Mouse (Mus musculus) testis, postnatal 10 days (tissue): Measurements from ENCODE around the gene Ythdf1.

Experiments used
- DNase-seq: peaks from one replicate; pipeline ENCODE4 v3.0.0; 2021; ENCODE audit warnings: low spot score

Gene Ythdf1

GRCm38 (mm10) chr2:180910928-180911327, 9.8 kb downstream of the Ythdf1 start:
- DNase-seq, result no peak

- no peak for DNase-seq
Observed at GRCm38 (mm10) chr2:180905556-180906221, 15.1 kb downstream of the Ythdf1 start.

- no peak for DNase-seq
Observed at GRCm38 (mm10) chr2:180904435-180905208, 16.1 kb downstream of the Ythdf1 start.

- DNase-seq, result no peak
Observed at GRCm38 (mm10) chr2:180902086-180902485, 18.7 kb downstream of the Ythdf1 start.

- DNase-seq, result no peak
Observed at GRCm38 (mm10) chr2:180897857-180898256, 22.9 kb downstream of the Ythdf1 start.

GRCm38 (mm10) chr2:180896819-180897625, 23.7 kb downstream of the Ythdf1 start:
- no peak for DNase-seq

GRCm38 (mm10) chr2:180895837-180896525, 24.8 kb downstream of the Ythdf1 start:
- DNase-seq, result no peak

GRCm38 (mm10) chr2:180895321-180895720, 25.4 kb downstream of the Ythdf1 start:
- DNase-seq, result no peak

GRCm38 (mm10) chr2:180894734-180895133, 26.0 kb downstream of the Ythdf1 start:
- DNase-seq, result peak; percentile 76

GRCm38 (mm10) chr2:180894029-180894623, 26.6 kb downstream of the Ythdf1 start:
- DNase-seq, result peak; percentile 81

- peak; percentile 53 for DNase-seq
Observed at GRCm38 (mm10) chr2:180893537-180894028, 27.2 kb downstream of the Ythdf1 start.

- peak; percentile 57 for DNase-seq
Observed at GRCm38 (mm10) chr2:180892841-180893521, 27.8 kb downstream of the Ythdf1 start.

GRCm38 (mm10) chr2:180891835-180892323, 28.9 kb downstream of the Ythdf1 start:
- DNase-seq, result no peak

- DNase-seq, result no peak
Observed at GRCm38 (mm10) chr2:180891075-180891834, 29.5 kb downstream of the Ythdf1 start.

GRCm38 (mm10) chr2:180890422-180891074, 30.2 kb downstream of the Ythdf1 start:
- no peak for DNase-seq

- no peak for DNase-seq
Observed at GRCm38 (mm10) chr2:180889921-180890280, 30.8 kb downstream of the Ythdf1 start.

- no peak for DNase-seq
Observed at GRCm38 (mm10) chr2:180889271-180889920, 31.4 kb downstream of the Ythdf1 start.

GRCm38 (mm10) chr2:180885270-180885669, 35.5 kb downstream of the Ythdf1 start:
- DNase-seq, result no peak

GRCm38 (mm10) chr2:180881281-180881680, 39.5 kb downstream of the Ythdf1 start:
- no peak for DNase-seq
